Mouse (Mus musculus) MEL (cell line): ENCODE data around the gene Lrp10. TPM values are rescaled to one million over a fixed set of nuclear protein-coding genes. Genes with fewer than 3 reads are reported as not detected.

Experiments used
- DNase-seq: peaks from one replicate; pipeline ENCODE4 v3.0.0; 2011; ENCODE audit warnings: low read depth, low spot score
- H3K27ac ChIP-seq: 2 replicates; pipeline ENCODE4 v1.5.1; 2012; ENCODE audit warnings: low read depth, mild to moderate bottlenecking, control low read depth, low read length, moderate library complexity; ENCODE audit not compliant: control insufficient read depth
- H3K27me3 ChIP-seq, 2 experiments: fragments of 150-350 bp in 1 of 2; sonication (generic) in 1 of 2; 2 replicates each; pipeline ENCODE4 v1.6.1; 2012; ENCODE audit warnings: low read length in 2 of 2, mild to moderate bottlenecking in 2 of 2, improper control_type of control experiment in 1 of 2, moderate library complexity in 1 of 2; ENCODE audit not compliant: insufficient read depth in 2 of 2, control insufficient read depth in 1 of 2
- H3K36me3 ChIP-seq, 2 experiments: 2 replicates each; pipeline ENCODE4 v1.6.1; 2012 to 2014; ENCODE audit warnings: low read length in 2 of 2, improper control_type of control experiment in 1 of 2, inconsistent platforms in 1 of 2, mild to moderate bottlenecking in 1 of 2; ENCODE audit not compliant: insufficient read depth in 2 of 2, control insufficient read depth in 1 of 2
- H3K4me1 ChIP-seq, 2 experiments: fragments of 150-350 bp in 1 of 2; sonication (generic) in 1 of 2; 2 replicates each; pipeline ENCODE4 v1.6.1; 2012; ENCODE audit warnings: low read length in 2 of 2, improper control_type of control experiment in 1 of 2, mild to moderate bottlenecking in 1 of 2; ENCODE audit not compliant: insufficient read depth in 2 of 2, control insufficient read depth in 1 of 2
- H3K4me3 ChIP-seq, 2 experiments: fragments of 150-350 bp in 1 of 2; sonication (generic) in 1 of 2; 2 replicates each; pipeline ENCODE4 v1.5.1; 2012; ENCODE audit warnings: low read depth in 2 of 2, low read length in 2 of 2, mild to moderate bottlenecking in 2 of 2, moderate library complexity in 2 of 2, control low read depth in 1 of 2, improper control_type of control experiment in 1 of 2; ENCODE audit not compliant: control insufficient read depth in 1 of 2, insufficient read depth in 1 of 2
- H3K79me2 ChIP-seq: 2 replicates; pipeline ENCODE4 v1.6.1; 2012; ENCODE audit warnings: mild to moderate bottlenecking, low read length, moderate library complexity; ENCODE audit not compliant: control insufficient read depth, poor library complexity, insufficient read depth
- H3K9ac ChIP-seq: 2 replicates; pipeline ENCODE4 v1.6.1; 2012; ENCODE audit warnings: low read depth, mild to moderate bottlenecking, control low read depth, low read length, moderate library complexity; ENCODE audit not compliant: control insufficient read depth, poor library complexity, severe bottlenecking
- H3K9me3 ChIP-seq: fragments of 150-350 bp; sonication (generic); replicated peaks from 2 replicates; pipeline ENCODE4 v1.6.1; 2012; ENCODE audit warnings: mild to moderate bottlenecking, low read length, improper control_type of control experiment, moderate library complexity; ENCODE audit not compliant: insufficient read depth
- CHD1 ChIP-seq: IDR thresholded peaks from 2 replicates; pipeline ENCODE4 v1.6.1; 2012; ENCODE audit warnings: low read depth, mild to moderate bottlenecking, inconsistent platforms, low read length, improper control_type of control experiment
- CHD2 ChIP-seq: IDR thresholded peaks from 2 replicates; pipeline ENCODE4 v1.6.1; 2011; ENCODE audit warnings: low read length, improper control_type of control experiment
- CTCF ChIP-seq, 3 experiments: IDR thresholded peaks in 2 of 3; conservative IDR thresholded peaks in 1 of 3; 2 replicates each; pipeline ENCODE4 v1.5.1; 2011 to 2012; ENCODE audit warnings: low read length in 3 of 3, low read depth in 2 of 3, mild to moderate bottlenecking in 2 of 3, improper control_type of control experiment in 1 of 3, inconsistent platforms in 1 of 3, mixed read lengths in 1 of 3, moderate library complexity in 1 of 3; ENCODE audit not compliant: control insufficient read depth in 1 of 3, insufficient read depth in 1 of 3, poor library complexity in 1 of 3, severe bottlenecking in 1 of 3
- ELF1 ChIP-seq: IDR thresholded peaks from 2 replicates; pipeline ENCODE4 v1.6.1; 2014; ENCODE audit warnings: low read depth, mild to moderate bottlenecking, inconsistent platforms, low read length, improper control_type of control experiment, moderate library complexity
- EP300 ChIP-seq, 2 experiments: IDR thresholded peaks; 2 replicates each; pipeline ENCODE4 v1.6.1; 2011; ENCODE audit warnings: improper control_type of control experiment in 2 of 2, low read length in 2 of 2, low read depth in 1 of 2, mild to moderate bottlenecking in 1 of 2
- GABPA ChIP-seq: IDR thresholded peaks from 2 replicates; pipeline ENCODE4 v1.6.1; 2012; ENCODE audit warnings: low read depth, mild to moderate bottlenecking, inconsistent platforms, low read length, improper control_type of control experiment, moderate library complexity
- GATA1 ChIP-seq: IDR thresholded peaks from 2 replicates; pipeline ENCODE4 v1.6.1; 2011; ENCODE audit warnings: low read depth, low read length, improper control_type of control experiment
- MAZ ChIP-seq: IDR thresholded peaks from 2 replicates; pipeline ENCODE4 v1.6.1; 2012; ENCODE audit warnings: low read depth, mild to moderate bottlenecking, inconsistent platforms, low read length, improper control_type of control experiment
- MYB ChIP-seq: IDR thresholded peaks from 2 replicates; pipeline ENCODE4 v1.6.1; 2011; ENCODE audit warnings: mild to moderate bottlenecking, low read depth, low read length, improper control_type of control experiment
- NELFE ChIP-seq: IDR thresholded peaks from 2 replicates; pipeline ENCODE4 v1.6.1; 2011; ENCODE audit warnings: low read depth, low read length, improper control_type of control experiment
- NRF1 ChIP-seq: IDR thresholded peaks from 2 replicates; pipeline ENCODE4 v1.6.1; 2014; ENCODE audit warnings: low read depth, mild to moderate bottlenecking, inconsistent platforms, low read length, improper control_type of control experiment, moderate library complexity; ENCODE audit not compliant: poor library complexity, insufficient read depth, severe bottlenecking
- POLR2A ChIP-seq, 2 experiments: IDR thresholded peaks; 2 replicates each; pipeline ENCODE4 v1.6.1; 2011 to 2012; ENCODE audit warnings: low read length in 2 of 2, mild to moderate bottlenecking in 2 of 2, control low read depth in 1 of 2, improper control_type of control experiment in 1 of 2, low read depth in 1 of 2, moderate library complexity in 1 of 2; ENCODE audit not compliant: control insufficient read depth in 1 of 2, insufficient read depth in 1 of 2, poor library complexity in 1 of 2
- POLR2AphosphoS2 ChIP-seq: IDR thresholded peaks from 2 replicates; pipeline ENCODE4 v1.6.1; 2011; ENCODE audit warnings: low read length, improper control_type of control experiment
- RAD21 ChIP-seq: IDR thresholded peaks from 2 replicates; pipeline ENCODE4 v1.6.1; 2011; ENCODE audit warnings: mild to moderate bottlenecking, low read depth, low read length, improper control_type of control experiment
- SMC3 ChIP-seq: IDR thresholded peaks from 2 replicates; pipeline ENCODE4 v1.6.1; 2011; ENCODE audit warnings: low read depth, low read length, improper control_type of control experiment
- TBP ChIP-seq: IDR thresholded peaks from 2 replicates; pipeline ENCODE4 v1.8.0; 2011; ENCODE audit warnings: low read depth, low read length, improper control_type of control experiment
- TCF12 ChIP-seq: IDR thresholded peaks from 2 replicates; pipeline ENCODE4 v1.6.1; 2014; ENCODE audit warnings: low read depth, mild to moderate bottlenecking, inconsistent platforms, low read length, improper control_type of control experiment, moderate library complexity
- UBTF ChIP-seq: IDR thresholded peaks from 2 replicates; pipeline ENCODE4 v1.6.1; 2012; ENCODE audit warnings: low read depth, mild to moderate bottlenecking, inconsistent platforms, low read length, improper control_type of control experiment, moderate library complexity, borderline replicate concordance; ENCODE audit not compliant: insufficient read depth
- USF1 ChIP-seq: IDR thresholded peaks from 2 replicates; pipeline ENCODE4 v1.6.1; 2014; ENCODE audit warnings: low read depth, mild to moderate bottlenecking, inconsistent platforms, low read length, improper control_type of control experiment, moderate library complexity
- ZC3H11A ChIP-seq: IDR thresholded peaks from 2 replicates; pipeline ENCODE4 v1.6.1; 2012; ENCODE audit warnings: low read depth, mild to moderate bottlenecking, inconsistent platforms, low read length, improper control_type of control experiment
- ZNF384 ChIP-seq: IDR thresholded peaks from 2 replicates; pipeline ENCODE4 v1.6.1; 2012; ENCODE audit warnings: low read depth, mild to moderate bottlenecking, inconsistent platforms, low read length, improper control_type of control experiment
- polyA plus RNA-seq, 2 experiments: library from polyadenylated mRNA; stranded (reverse) in 1 of 2; unstranded in 1 of 2; fragments of >175 nt in 1 of 2; fragments of >200 nt in 1 of 2; gene quantifications; 2 replicates each; pipeline versions ENCODE4 v1.2.1 to v1.2.4; 2012; ENCODE audit warnings: low replicate concordance in 2 of 2, low read depth in 1 of 2; ENCODE audit not compliant: insufficient read length in 2 of 2, insufficient read depth in 1 of 2, missing spikeins in 1 of 2
- total RNA-seq: library from RNA; depleted of rRNA; stranded (reverse); fragments of 300-350 nt; gene quantifications from 2 replicates; pipeline ENCODE4 v1.2.3, GENCODE M21; 2012

The Lrp10 gene
- total and polyA plus RNA-seq, 3 experiments, result 53.6 to 110 TPM; not detected in 1

DNA sequence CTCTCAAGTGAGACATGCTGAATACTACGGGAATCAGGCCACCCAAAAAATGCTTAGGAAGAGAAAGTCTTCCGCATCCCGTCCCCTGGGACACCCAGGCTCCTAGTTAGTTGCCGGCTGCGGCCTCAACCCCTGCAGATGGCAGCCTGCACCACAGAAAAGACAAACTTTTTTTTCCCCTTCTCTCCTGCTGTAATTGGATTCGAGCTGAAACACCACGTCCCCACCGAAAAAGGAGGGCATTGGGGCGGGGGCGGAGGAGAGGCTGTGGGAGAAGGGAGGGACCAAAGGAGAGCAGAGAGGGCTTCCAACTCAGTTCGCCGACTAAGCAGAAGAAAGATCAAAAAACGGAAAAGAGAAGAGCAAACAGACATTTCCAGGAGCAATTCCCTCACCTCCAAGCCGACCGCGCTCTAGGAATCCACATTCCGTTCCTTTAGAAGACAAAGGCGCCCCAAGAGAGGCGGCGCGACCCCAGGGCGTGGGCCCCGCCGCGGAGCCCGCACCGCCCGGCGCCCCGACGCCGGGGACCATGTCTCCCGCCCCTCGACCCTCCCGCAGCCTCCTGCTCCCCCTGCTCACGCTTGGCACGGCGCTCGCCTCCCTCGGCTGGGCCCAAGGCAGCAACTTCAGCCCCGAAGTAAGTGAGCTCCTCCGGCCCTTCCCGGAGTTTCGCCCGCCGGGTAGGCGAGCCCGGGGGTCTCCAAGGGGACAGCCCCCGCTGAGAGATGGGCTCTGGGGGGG lies 32.4 kb upstream of the Lrp10 start, which contains the start of gene Mmp14:
Gene Mmp14, plus strand, starts transcription at position 279 of the 744 bp plus-strand sequence.
- TF ChIP-seq ZNF384 (peak; percentile 80), POLR2AphosphoS2 (peak; percentile 56; the same call in 1 of the 2 replicates), TCF12 (0 out of 2 replicates have a peak, but pooled peaks have one; percentile 34), ELF1 (no peak), SMC3 (peak; percentile 28), NELFE (peak; percentile 56; the same call in 1 of the 2 replicates), ZC3H11A (peak; percentile 22; the same call in 1 of the 2 replicates), TBP (peak; percentile 56; the same call in 1 of the 2 replicates), CTCF (IDR thresholded peaks at IDR 0.05 in 2 of 3, conservative IDR thresholded peaks at IDR 0.05 in 1 of 3; ENCODE audit: control insufficient read depth in 1 of 3, insufficient read depth in 1 of 3, low read depth in 2 of 3, low read length in 3 of 3, poor library complexity in 1 of 3, severe bottlenecking in 1 of 3) (peak in 2 of 3 experiments; percentile 32 to 36; a peak in 4 of 6 replicates), UBTF (no peak), USF1 (no peak), POLR2A (IDR thresholded peaks at IDR 0.05; ENCODE audit: control insufficient read depth in 1 of 2, insufficient read depth in 1 of 2, low read depth in 1 of 2, low read length in 2 of 2, poor library complexity in 1 of 2) (peak in 1 of 2 experiments; percentile 59; a peak in 2 of 4 replicates), CHD1 (0 out of 2 replicates have a peak, but pooled peaks have one; percentile 45), MAZ (peak; percentile 56; the same call in 1 of the 2 replicates), RAD21 (peak; percentile 47), CHD2 (no peak)
- H3K27me3 ChIP-seq, result no peaks in the 10 kb centered on the region
- H3K27ac ChIP-seq, result peak within 1 kb of the TSS; percentile 81
- H3K9me3 ChIP-seq, result no peaks in the 10 kb centered on the region
- peak within 1 kb of the TSS; percentile 86 for H3K9ac ChIP-seq
- peak; percentile 83 for DNase-seq
- peaks cover 0 to 24% of the 10 kb centered on the region in 2 experiments; a peak in 2 of 4 replicates for H3K36me3 ChIP-seq
- H3K4me1 ChIP-seq, result peaks cover 0 to 22% of the 10 kb centered on the region in 2 experiments; a peak in 2 of 4 replicates
- H3K79me2 ChIP-seq, result peaks cover 36% of the 10 kb centered on the region
- peak within 1 kb of the TSS; percentile 71 to 80 for H3K4me3 ChIP-seq

DNA sequence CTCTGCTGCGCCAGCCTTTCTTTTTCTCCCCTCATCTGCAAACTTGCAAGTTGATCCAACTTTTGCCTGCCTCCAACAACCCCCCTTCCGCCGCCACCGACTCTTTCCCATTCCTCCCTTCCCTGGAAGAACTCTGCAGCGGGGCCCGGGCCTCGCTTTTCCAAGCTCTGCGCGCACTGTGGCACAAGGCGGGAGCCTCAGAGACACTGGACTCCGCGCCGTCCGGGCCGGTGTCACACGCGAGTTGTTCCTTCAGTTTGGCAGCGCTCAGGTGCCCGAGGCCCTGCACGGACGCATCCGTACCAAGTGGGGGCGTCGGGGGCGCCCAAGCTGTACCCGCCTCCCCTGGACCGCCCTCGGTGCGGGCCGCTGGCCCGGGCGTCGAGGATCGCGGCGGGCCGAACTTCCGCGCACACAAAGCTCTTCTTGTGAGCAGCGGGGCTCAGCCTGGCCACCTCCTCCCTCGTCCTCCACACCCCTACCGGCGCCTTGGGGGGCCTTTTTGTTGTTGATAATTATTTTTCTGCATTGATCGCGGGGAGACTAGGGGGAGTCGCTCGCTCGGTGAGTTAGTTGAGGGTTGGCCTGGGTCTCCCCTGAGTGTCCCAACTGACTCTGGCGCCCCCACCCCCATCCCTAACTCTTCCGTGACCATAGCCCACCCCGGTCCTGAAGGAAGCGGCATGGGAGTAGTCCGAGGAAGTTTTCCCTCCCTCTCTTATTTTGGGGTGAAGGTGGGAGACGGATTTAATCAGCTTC lies 31.7 kb upstream of the Lrp10 start:
- peak overlapping the region; percentile 71 to 80 for H3K4me3 ChIP-seq
- peaks cover 30% of the 10 kb centered on the region for H3K79me2 ChIP-seq
- DNase-seq, result peak; percentile 64
- TF ChIP-seq GABPA (no peak), EP300 (IDR thresholded peaks at IDR 0.05; ENCODE audit: low read depth in 1 of 2, low read length in 2 of 2) (no peak), MYB (no peak), UBTF (peak; percentile 31; the same call in 1 of the 2 replicates), NELFE (0 out of 2 replicates have a peak, but pooled peaks have one; percentile 4), POLR2A (IDR thresholded peaks at IDR 0.05; ENCODE audit: control insufficient read depth in 1 of 2, insufficient read depth in 1 of 2, low read depth in 1 of 2, low read length in 2 of 2, poor library complexity in 1 of 2) (0 out of 4 replicates have a peak, but pooled peaks of 1 of the 2 experiments have one; percentile 47), RAD21 (no peak), ZNF384 (no peak), GATA1 (no peak), NRF1 (no peak), CTCF (IDR thresholded peaks at IDR 0.05 in 2 of 3, conservative IDR thresholded peaks at IDR 0.05 in 1 of 3; ENCODE audit: control insufficient read depth in 1 of 3, insufficient read depth in 1 of 3, low read depth in 2 of 3, low read length in 3 of 3, poor library complexity in 1 of 3, severe bottlenecking in 1 of 3) (peak in 1 of 3 experiments; percentile 23; a peak in 2 of 6 replicates), SMC3 (no peak)
- H3K9ac ChIP-seq, result peak overlapping the region; percentile 86
- peaks cover 0 to 24% of the 10 kb centered on the region in 2 experiments; a peak in 2 of 4 replicates for H3K36me3 ChIP-seq
- H3K27me3 ChIP-seq, result no peaks in the 10 kb centered on the region
- peak overlapping the region; percentile 81 for H3K27ac ChIP-seq
- no peaks in the 10 kb centered on the region for H3K9me3 ChIP-seq
- H3K4me1 ChIP-seq, result peaks cover 0 to 22% of the 10 kb centered on the region in 2 experiments; a peak in 2 of 4 replicates
